Mouse (Mus musculus): ENCODE measurements around the gene Apobec1.

Gene Apobec1

GRCm38 (mm10) chr6:122560427-122560826 is 41.8 kb downstream of the Apobec1 start:
- WGBS: 2% methylated on average over 17 of the region's 17 CpGs

DNA sequence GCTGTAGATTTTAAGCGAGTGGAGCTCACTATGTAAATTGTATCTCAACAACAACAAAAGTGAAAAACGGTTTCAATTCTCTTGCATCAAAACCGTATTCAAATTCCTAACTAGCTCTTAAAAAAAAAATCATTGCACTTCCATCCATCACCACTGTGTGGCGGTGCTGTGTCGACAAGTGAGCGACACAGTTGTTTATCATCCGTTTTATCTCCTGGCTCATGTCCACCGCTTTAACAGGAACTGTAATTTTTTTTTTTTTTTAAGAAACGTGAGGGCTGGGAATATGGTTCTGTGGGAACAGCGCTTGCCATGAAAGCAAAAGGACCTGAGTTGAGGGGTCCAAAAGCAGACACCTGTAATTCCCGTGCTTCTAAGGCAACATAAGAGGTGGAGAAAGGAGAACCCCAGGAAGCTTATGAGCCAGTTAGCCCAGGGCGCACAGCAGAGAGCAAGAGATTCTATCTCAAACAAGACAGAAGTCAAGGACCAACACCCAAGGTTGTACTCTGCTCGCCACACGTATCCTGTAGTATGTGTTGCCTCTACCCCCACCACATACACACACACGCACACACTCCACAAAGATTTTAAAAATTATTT is 45.2 kb downstream of the Apobec1 start:
- WGBS: 16% methylated on average over 15 of the region's 15 CpGs

GRCm38 (mm10) chr6:122555266-122555665 is 47.0 kb downstream of the Apobec1 start:
- 51% methylated on average over 7 of the region's 7 CpGs for WGBS

GRCm38 (mm10) chr6:122554102-122554501 is 48.1 kb downstream of the Apobec1 start:
- WGBS: 73% methylated on average over 6 of the region's 6 CpGs

DNA sequence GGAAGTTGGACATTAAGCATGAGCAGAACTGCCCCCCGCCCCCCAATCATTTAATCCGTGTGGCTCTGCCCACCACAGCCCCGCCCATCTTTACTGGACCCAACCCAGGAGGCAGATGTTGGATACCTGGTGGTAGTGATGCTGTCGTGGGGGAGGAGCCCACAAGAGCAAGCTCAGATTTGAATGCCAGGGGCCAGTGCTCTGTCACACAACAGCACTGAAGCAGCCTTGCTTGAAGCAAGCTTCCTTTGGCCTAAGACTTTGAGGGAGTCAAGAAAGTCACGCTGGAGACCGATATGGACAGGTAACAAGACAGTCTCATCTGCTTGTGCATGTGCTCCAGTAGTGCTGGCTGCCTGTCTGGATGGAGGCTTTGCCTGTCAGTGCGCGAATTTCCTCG is 48.6 kb downstream of the Apobec1 start, which contains the start of gene Aicda:
TSS of gene Aicda (plus strand) at position 196 of the 400 bp plus-strand sequence.
- 68% methylated on average over 9 of the region's 9 CpGs for WGBS

DNA sequence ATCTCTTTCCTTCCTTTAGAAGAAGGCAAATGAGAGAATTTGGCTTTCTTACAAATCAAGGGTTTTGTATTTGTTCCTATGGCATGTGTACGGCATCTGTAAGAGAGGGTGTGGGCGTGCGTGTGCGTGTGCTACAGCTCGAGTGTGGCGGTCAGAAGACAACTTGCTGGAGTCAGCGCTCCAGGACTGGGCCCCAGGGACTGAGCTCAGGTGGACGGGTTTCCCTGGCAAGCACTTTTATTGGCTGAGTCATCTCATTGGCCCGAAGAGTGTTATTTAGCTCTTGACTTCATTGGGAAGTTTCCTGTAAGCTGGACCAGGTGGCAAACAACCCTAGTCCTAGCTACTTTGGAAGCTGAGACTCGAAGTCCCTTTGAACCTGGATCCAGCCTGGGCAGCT is 56.3 kb downstream of the Apobec1 start:
- 60% methylated on average over 10 of the region's 10 CpGs for WGBS

DNA sequence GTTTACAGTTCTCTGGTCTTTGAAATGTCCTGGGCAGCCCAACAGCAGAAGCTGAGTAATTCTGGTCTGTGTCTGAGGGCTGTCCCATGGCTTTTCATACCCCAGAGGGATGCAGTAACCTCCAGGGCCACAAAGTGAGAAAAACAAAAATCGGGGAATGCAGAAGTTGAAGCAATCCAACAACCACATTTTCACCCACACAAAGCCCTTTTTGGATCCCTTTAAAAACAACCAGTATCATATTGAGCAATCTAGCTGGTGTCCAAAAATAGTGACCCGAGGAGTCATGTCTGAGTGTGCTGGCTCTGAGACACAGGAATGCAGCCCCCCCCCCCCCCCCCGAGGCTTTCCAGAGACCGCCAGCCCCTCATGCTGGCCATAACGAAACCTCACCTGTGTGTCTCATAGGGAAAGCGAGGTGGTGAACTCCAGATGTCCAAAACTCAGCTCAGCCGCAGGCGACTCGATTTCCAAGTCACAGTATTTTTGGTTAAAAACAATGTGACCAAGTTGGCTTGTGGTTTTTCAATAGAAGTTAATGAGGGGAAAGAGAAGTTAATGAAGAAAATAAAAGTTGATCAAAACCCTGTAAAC is 56.9 kb downstream of the Apobec1 start:
- WGBS: 66% methylated on average over 9 of the region's 9 CpGs

GRCm38 (mm10) chr6:122544672-122545071 is 57.6 kb downstream of the Apobec1 start:
- whole genome bisulfite sequencing: 94% methylated on average over 1 of the region's 1 CpGs

DNA sequence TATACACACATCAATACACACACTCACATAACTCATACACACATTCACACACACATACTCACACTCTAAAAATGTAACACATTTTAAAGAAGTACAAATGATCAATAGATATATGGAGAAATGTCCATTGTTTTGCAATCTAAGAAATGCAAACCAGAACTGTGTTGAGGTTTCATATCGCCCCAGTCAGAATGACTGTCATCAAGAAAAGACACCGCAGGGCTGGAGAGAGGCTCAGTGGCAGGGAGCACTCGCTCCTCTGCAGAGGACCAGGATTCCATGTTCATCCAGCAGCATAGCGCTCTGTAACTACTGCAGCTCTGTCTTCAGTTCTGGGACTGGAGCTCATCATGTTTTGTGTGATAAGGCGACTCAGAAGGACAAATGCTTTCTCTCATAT is 58.7 kb downstream of the Apobec1 start:
- 94% methylated on average over 5 of the region's 5 CpGs for WGBS

DNA sequence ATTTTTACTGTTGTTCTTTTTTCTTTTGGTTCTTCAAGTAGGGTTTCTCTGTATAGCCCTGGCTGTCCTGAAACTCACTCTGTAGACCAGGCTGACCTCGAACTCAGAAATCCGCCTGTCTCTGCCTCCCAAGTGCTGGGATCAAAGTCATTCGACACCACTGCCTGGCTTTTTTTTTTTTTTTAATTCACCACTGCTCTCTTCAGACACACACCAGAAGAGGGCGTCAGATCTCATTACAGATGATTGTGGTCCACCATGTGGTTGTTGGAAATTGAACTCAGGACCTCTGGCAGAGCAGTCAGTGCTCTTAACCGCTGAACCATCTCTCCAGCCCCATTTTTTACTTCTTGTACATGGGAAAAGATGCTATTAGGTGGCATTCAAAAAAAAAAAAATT is 59.8 kb downstream of the Apobec1 start:
- WGBS: 76% methylated on average over 5 of the region's 5 CpGs

GRCm38 (mm10) chr6:122539564-122539963 is 62.7 kb downstream of the Apobec1 start:
- 66% methylated on average over 9 of the region's 9 CpGs for WGBS

DNA sequence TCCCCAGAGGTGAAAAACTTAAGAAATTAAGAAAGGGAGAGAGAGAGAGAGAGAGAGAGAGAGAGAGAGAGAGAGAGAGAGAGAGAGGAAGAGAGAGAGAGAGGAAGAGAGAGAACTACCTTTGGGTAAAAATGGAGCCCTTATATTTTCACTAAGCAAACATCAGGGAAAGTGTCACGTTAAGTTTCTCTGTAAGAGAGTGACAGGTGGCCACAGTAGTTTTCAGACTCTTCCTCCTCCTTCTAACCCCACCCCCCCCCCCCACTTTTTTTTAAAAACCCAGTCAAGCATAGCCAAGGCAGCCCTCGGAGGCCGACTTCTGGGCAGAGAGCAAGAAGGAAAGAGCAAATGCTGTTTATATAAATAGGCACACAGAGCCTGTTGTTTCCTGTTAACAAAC is 68.2 kb downstream of the Apobec1 start:
- 58% methylated on average over 3 of the region's 3 CpGs for WGBS

DNA sequence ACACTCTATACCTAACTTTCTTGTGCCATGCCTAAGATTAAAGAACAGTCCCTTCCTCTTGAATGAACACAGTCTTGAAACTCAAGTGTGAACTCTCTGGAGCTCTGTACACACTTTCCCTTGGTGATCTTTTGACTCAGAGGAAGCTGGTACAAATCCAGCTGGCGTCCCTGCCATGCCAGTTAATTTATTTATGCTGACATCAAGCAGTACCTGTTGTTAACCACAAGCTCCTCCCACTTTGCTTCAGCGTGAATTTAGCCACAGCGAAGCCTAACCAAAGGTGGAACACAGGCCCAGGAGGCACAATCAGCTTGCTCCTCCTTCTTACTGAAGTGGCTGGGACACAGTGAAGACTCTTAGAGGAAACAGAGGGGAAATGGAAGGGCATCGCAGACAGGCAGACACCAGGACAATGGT is 69.4 kb downstream of the Apobec1 start:
- 21% methylated on average over 4 of the region's 4 CpGs for WGBS

DNA sequence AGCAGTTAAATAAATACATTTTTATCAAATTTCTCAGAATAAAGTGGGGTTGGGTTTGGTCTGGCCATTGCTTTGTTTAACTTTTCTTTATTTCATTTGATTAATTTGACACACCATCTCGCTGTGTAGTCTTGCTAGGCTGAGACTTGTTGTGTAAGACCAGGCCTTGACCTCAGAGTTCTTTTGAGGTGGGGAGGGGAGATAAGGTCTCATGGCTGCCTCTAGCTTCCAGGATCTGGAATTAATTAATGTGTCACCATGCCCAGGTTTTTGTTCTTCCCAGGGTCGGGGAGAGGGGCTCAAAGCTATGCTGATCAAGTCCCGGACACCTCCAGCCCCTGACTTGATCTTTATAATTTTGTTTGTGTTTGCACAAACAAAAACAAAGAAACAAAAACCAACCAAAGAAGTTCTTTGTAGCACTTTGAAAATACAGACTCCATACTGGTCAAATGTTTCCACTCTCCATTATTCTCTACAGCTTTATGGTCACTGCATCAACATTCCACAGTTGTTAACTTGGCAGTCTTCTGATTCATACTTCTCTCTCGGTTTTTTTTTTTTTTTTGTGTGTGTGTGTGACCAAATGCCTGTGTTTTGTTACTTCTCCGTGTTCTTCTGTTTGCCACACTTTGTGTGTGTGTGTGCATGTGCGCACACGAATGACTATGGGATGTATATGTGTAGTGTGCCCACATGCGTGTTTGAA is 70.6 kb downstream of the Apobec1 start:
- WGBS: 79% methylated on average over 8 of the region's 8 CpGs

- 59% methylated on average over 11 of the region's 11 CpGs for WGBS
These were observed 74.1 kb downstream of the Apobec1 start for GRCm38 (mm10) chr6:122528136-122528535.

All from cerebral cortex, adult 2 months (tissue).